Mouse (Mus musculus) left cerebral cortex, postnatal 10 days (tissue): ENCODE results near the gene Ckap5. TPM values are rescaled to one million over a fixed set of nuclear protein-coding genes. Genes with fewer than 3 reads are reported as not detected.
"Not testable (repeated sequence)": the region's sequence is repeated elsewhere in the genome, so short reads cannot be mapped to it uniquely, and the experiment has no call there.

Source experiments
- DNase-seq, 2 experiments: peaks; one replicate each; pipeline ENCODE4 v3.0.0; 2021 to 2022; ENCODE audit warnings: low spot score in 2 of 2, mixed read lengths in 1 of 2; ENCODE audit errors: extremely low spot score in 1 of 2
- intact Hi-C: fragments of 180-260 bp; cut with DNase I; formaldehyde crosslinking; loops from one replicate; pipeline ENCODE4 v1.15.1; 2025
- total RNA-seq, 2 experiments: library from RNA; stranded (reverse); gene quantifications; 2 replicates each; pipeline ENCODE4 v1.2.3; 2021

The Ckap5 gene
- total RNA-seq, 2 experiments from 2014 or later: 130 to 145 TPM

DNA sequence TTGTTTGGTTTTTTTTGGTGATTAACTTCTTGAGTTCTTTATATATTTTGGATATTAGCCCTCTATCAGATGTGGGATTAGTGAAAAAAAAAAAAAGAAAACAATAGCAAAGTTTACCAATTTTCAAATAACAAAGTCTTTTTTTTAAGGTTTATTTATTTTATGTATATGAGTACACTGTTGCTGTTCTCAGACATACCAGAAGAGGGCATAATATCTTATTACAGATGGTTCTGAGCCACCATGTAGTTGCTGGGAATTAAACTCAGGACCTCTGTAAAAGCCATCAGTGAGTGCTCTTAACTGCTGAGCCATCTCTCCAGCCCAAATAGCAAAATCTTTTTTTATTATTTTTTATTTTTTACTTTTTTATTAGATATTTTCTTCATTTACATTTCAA, 82.8 kb downstream of the Ckap5 start:
- DNase-seq, intact Hi-C loops: not testable (repeated sequence)

GRCm38 (mm10) chr2:91622356-91622755, 95.8 kb downstream of the Ckap5 start:
- intact Hi-C loops: no loop called here

GRCm38 (mm10) chr2:91623366-91623765, 96.8 kb downstream of the Ckap5 start:
- DNase-seq, intact Hi-C loops: not testable (repeated sequence)

More at GRCm38 (mm10) chr2:91622356-91622755, 95.8 kb downstream of the Ckap5 start:
- DNase-seq: no peak

GRCm38 (mm10) chr2:91627486-91627885, 100.9 kb downstream of the Ckap5 start:
- no peak for DNase-seq
- intact Hi-C loops: no loop called here

- DNase-seq: no peak
- intact Hi-C loops: no loop called here
Measured at GRCm38 (mm10) chr2:91628171-91628570, 101.6 kb downstream of the Ckap5 start.

GRCm38 (mm10) chr2:91629682-91630081, 103.1 kb downstream of the Ckap5 start:
- intact Hi-C loops: no loop called here
- no peak for DNase-seq

DNA sequence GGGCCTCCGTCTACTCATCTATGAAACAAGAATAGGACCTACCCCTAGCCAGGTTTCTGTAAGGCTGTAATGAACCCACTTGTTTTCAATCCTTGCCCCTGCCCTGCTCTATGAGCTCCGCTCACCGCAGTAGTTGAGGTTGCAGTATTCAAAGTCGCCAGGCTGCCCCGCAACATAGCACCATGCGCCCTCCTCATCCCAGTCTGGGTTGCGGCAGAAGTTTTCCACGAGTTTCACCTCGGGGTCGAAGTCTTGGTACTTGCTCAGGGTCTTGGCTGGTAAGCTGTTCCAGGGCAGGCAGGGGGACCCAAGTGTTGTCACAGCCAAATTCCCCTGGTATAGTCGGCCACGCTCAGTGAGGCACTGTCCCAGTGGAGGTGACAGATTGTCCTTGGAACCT, 103.8 kb downstream of the Ckap5 start:
- intact Hi-C loops: no loop called here
- DNase-seq: no peak

- DNase-seq: no peak
- intact Hi-C loops: no loop called here
Measured at GRCm38 (mm10) chr2:91631826-91632225, 105.3 kb downstream of the Ckap5 start.

DNA sequence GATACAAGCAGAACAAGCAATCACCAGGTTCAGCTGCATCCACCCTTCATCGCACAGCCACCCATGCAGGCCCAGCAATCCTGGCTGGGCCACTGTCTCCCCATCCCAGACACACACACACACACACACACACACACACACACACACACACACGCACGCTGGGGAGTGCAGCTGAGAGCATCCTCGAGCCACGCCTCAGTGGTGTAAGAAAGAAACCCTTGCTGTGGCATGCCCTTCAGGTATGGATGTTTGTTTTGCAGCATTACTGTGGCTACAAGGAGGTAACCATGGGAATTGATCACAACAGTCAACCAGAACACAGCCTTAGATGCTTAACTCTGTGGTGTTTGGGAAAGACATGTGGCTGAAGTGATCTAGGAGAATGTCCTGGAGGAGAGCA, 105.8 kb downstream of the Ckap5 start:
- no peak for DNase-seq
- intact Hi-C loops: no loop called here

DNA sequence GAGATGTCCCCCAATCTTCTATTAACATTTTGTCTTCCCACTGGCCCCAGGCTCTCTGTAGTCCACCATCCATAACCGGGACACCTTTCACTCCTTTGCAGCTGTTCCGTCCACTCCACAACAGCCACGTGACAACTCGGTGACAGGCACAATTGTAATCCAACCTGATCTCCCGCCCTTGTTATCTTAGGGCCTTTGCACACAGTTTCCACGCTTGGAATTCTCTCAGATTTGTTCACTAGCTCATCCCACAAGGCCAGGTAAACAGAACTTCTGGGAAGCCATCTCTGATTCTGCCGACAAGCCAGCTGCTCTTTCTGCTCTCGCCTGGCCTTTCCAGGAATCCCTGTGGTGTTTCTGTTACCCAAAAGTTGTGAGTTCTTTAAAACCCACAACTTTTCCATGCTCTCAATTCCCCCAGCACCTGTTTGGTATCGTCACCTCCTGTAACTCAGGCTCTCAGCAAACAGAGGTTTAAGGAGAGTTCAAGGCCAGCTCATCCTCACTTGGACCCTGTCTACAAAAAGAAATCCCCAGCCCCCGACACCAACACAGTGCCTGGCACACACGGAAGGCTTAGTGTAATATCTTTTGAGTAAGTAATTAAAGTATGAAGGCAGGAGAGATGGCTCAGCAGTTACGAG, 106.9 kb downstream of the Ckap5 start:
- intact Hi-C loops: no loop called here
- no peak for DNase-seq

GRCm38 (mm10) chr2:91634841-91635240, 108.3 kb downstream of the Ckap5 start:
- DNase-seq: no peak
- intact Hi-C loops: no loop called here

DNA sequence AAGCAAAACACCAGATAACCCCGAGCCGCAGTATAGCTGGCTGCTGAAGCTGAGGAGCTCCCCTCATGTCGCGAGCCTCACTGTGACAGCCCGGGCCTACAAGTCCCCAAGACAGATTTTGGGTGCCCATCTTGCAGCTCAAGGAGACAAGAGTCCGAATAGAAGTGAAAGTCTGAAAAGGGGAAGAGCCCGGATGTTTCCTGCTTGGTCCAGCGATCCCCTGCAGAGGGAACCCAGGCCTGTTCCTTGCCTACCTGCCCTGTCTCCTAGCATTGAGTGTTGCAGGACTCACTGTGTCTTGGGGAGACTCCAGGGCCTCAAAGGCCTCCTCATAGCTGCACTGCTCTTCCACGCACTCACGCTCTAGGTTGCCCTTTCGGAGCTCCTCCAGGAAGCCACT, 108.9 kb downstream of the Ckap5 start:
- DNase-seq: no peak
- intact Hi-C loops: no loop called here

GRCm38 (mm10) chr2:91636229-91636628, 109.7 kb downstream of the Ckap5 start, which contains the start of gene F2:
Gene F2 (minus strand): TSS chr2:91636414.
- intact Hi-C loops: no loop called here
- DNase-seq: no peak

DNA sequence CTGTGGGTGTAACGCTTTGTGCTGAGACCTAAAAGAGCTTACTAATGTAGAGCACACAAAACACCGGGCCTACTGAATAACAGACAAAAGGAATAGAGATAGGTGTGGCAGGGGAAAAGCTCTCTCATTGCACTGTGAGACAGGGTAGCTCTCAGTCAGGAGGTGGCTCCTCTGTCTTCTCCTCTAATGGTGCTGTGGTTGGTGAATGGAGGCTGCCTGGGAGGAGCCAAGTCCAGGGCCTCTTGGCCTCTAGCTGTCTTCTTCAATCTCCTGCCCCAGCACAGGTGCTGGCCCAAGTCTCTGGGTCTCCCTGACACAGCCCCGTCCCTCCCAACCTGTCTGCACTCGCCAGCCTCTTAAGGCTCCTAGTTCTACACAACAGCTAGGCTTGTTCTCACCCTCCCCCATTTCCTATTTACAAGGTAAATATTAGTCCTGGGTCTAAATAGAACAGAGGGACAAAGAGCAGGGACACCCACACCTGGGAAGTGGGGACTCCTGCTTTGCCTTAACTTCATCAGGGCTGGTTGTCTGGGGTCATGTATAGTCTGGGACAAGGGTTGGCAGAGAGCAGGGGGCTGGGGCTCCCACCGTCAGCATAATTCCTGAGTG, 110.3 kb downstream of the Ckap5 start:
- intact Hi-C loops: no loop called here
- DNase-seq: no peak

DNA sequence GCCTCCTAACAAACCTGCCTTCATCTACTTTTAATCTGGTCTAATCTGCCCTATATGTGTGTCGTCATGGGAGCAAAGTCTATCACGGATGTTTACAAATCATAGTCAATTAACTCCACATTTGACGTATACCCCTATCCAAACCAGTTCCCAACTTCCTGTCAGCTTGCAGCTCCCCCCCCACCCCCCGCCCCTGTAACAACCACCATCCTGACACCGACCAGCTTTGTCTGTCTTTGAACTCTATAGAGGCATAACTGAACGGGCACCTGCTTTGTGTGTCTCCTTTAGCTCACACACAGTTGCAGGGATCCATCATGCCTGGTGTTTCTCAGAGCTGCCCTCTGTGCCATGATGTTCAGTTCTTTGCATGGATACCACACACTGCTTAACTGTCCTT, 112.4 kb downstream of the Ckap5 start:
- DNase-seq: no peak
- intact Hi-C loops: no loop called here

DNA sequence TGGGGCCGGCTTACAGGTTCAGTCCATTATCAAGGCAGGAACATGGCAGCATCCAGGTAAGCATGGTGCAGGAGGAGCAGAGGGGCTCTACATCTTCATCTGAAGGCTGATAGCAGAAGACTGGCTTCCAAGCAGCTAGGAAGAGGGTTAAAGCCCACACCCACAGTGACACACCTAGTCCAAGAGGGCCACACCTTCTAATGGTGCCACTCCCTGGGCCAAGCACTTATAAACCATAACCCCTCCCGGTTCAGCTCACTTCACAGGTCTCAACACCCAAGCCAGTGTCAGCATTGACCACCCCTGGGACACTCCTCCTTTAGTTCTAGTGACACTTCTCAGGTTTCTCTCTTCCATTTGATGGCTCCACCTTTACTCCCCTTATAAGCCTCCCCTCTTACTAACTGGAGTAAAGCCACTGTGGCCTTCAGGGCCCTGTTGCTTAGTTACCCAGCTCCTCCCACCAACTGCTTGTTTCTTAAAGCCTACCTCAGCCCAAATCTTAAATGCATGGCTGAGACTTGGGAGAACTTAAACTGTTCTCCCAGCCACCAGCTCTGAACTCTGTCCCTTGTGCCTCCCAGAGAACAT, 116.4 kb downstream of the Ckap5 start:
- intact Hi-C loops: no loop called here
- DNase-seq: no peak

DNA sequence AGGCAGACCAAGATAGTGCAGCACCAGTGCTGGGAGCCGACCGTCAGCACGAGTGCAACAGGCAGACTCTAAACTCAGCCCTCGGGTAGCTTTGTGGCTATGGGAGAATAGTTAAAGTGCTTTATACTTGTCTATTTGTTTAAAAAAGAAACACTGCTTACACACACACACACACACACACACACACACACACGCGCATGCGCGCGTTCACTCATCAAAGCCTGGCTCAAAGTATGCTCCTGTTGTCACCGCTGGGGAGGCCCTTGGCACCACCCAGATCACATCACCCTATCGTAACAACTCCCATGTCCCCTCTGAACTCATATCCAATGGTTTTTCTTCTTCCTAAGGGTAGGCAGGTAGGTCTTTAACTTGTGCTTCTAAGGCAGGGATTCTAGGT, 117.5 kb downstream of the Ckap5 start:
- no peak for DNase-seq
- intact Hi-C loops: no loop called here

- intact Hi-C loops: no loop called here
- DNase-seq: no peak
Measured at GRCm38 (mm10) chr2:91645354-91645753, 118.8 kb downstream of the Ckap5 start.

- intact Hi-C loops: no loop called here
- no peak for DNase-seq
Measured at GRCm38 (mm10) chr2:91645811-91646210, 119.2 kb downstream of the Ckap5 start.

DNA sequence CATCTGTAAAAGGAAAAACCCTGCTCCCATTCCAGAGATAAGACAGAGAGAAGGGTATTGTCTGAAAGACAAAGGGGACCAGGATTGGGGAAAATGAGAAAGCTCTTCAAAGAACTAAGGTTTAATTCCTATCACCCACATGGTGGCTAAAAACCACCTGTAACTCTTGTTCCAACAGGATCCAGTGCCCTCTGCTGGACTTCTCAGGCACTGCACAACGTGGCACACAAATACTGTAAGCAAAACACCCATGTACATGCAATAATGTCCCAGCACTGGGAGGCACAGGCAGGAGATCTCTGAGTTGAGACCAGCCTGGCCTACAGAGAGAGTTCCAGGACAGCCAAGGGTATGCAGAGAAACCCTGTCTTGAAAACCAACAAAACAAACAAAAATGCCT, 120.2 kb downstream of the Ckap5 start:
- peak in 1 of 2 experiments; percentile 67 for DNase-seq

More for the DNA sequence above, 120.2 kb downstream of the Ckap5 start:
- intact Hi-C loops: no loop called here
